Mouse (Mus musculus) CH12.LX (cell line): ENCODE measurements at regions not wholly inside any gene's neighbourhood (a gene's known extent, or its start where the extent isn't known, plus 50 kb on each side); places are given as distances from the start of the nearest gene placed in this dataset.

Source experiments
- DNase-seq: peaks from one replicate; pipeline ENCODE4 v3.0.0-alpha.2; 2013; ENCODE audit errors: extremely low read depth
- H3K27ac ChIP-seq: 2 replicates; pipeline ENCODE4 v1.5.1; 2012; ENCODE audit warnings: low read depth, mild to moderate bottlenecking, control low read depth, moderate library complexity; ENCODE audit not compliant: insufficient read depth
- H3K27me3 ChIP-seq: replicated peaks from 2 replicates; pipeline ENCODE3; 2012; ENCODE audit warnings: inconsistent platforms
- H3K36me3 ChIP-seq, 2 experiments: replicated peaks in 1 of 2; 2 replicates each; pipeline versions ENCODE3 to v1.6.1; 2012; ENCODE audit warnings: inconsistent platforms in 1 of 2, low read length in 1 of 2, mild to moderate bottlenecking in 1 of 2, mixed read lengths in 1 of 2, moderate library complexity in 1 of 2; ENCODE audit not compliant: control insufficient read depth in 1 of 2, insufficient read depth in 1 of 2
- H3K4me1 ChIP-seq, 2 experiments: 2 replicates each; pipeline ENCODE4 v1.6.1; 2012; ENCODE audit warnings: inconsistent platforms in 1 of 2, moderate library complexity in 1 of 2; ENCODE audit not compliant: insufficient read depth in 2 of 2, control insufficient read depth in 1 of 2
- H3K4me2 ChIP-seq: 2 replicates; pipeline ENCODE4 v1.6.1; 2012; ENCODE audit warnings: low read depth, mild to moderate bottlenecking, control low read depth; ENCODE audit not compliant: poor library complexity, insufficient read depth, severe bottlenecking
- H3K4me3 ChIP-seq, 3 experiments: fragments of 150-350 bp in 1 of 3; sonication (generic) in 1 of 3; replicated peaks in 1 of 3; 2 replicates each; pipeline versions ENCODE3 to v1.5.1; 2011 to 2012; ENCODE audit warnings: low read depth in 2 of 3, low read length in 2 of 3, mild to moderate bottlenecking in 2 of 3, moderate library complexity in 2 of 3, control low read depth in 1 of 3, improper control_type of control experiment in 1 of 3, inconsistent platforms in 1 of 3, mixed read lengths in 1 of 3; ENCODE audit not compliant: poor library complexity in 1 of 3
- H3K79me2 ChIP-seq: replicated peaks from 2 replicates; pipeline ENCODE4 v1.6.1; 2012; ENCODE audit warnings: mild to moderate bottlenecking, moderate library complexity; ENCODE audit not compliant: control insufficient read depth, poor library complexity, insufficient read depth, severe bottlenecking; ENCODE audit errors: extremely low read depth
- H3K9ac ChIP-seq: 2 replicates; pipeline ENCODE4 v1.6.1; 2012; ENCODE audit warnings: low read depth, mild to moderate bottlenecking, control low read depth, moderate library complexity; ENCODE audit not compliant: insufficient read depth
- H3K9me3 ChIP-seq: replicated peaks from 2 replicates; pipeline ENCODE3; 2012; ENCODE audit warnings: low read length, inconsistent platforms, mixed read lengths
- CHD1 ChIP-seq: IDR thresholded peaks from 2 replicates; pipeline ENCODE4 v1.6.1; 2012; ENCODE audit warnings: low read depth, low read length, improper control_type of control experiment, inconsistent platforms
- CHD2 ChIP-seq: IDR thresholded peaks from 2 replicates; pipeline ENCODE4 v1.6.1; 2011; ENCODE audit warnings: low read length, improper control_type of control experiment
- E2F4 ChIP-seq: IDR thresholded peaks from 2 replicates; pipeline ENCODE4 v1.6.1; 2011; ENCODE audit warnings: low read depth, low read length, improper control_type of control experiment; ENCODE audit not compliant: insufficient replicate concordance
- ELF1 ChIP-seq: IDR thresholded peaks from 2 replicates; pipeline ENCODE4 v1.6.1; 2014; ENCODE audit warnings: low read depth, mild to moderate bottlenecking, inconsistent platforms, low read length, improper control_type of control experiment
- EP300 ChIP-seq: IDR thresholded peaks from 2 replicates; pipeline ENCODE4 v1.6.1; 2011; ENCODE audit warnings: low read length, improper control_type of control experiment
- GABPA ChIP-seq: IDR thresholded peaks from 2 replicates; pipeline ENCODE4 v1.6.1; 2012; ENCODE audit warnings: low read depth, low read length, improper control_type of control experiment, inconsistent platforms; ENCODE audit not compliant: insufficient replicate concordance
- JUN ChIP-seq: IDR thresholded peaks from 2 replicates; pipeline ENCODE4 v1.6.1; 2011; ENCODE audit warnings: low read depth, mild to moderate bottlenecking, low read length, improper control_type of control experiment, moderate library complexity; ENCODE audit not compliant: insufficient read depth
- JUND ChIP-seq: conservative IDR thresholded peaks from 2 replicates; pipeline ENCODE4 v1.6.1; 2011; ENCODE audit warnings: low read depth, low read length, improper control_type of control experiment
- KAT2A ChIP-seq: IDR thresholded peaks from 2 replicates; pipeline ENCODE4 v1.6.1; 2012; ENCODE audit warnings: low read length, improper control_type of control experiment, inconsistent platforms; ENCODE audit not compliant: insufficient replicate concordance
- MAFK ChIP-seq: IDR thresholded peaks from 2 replicates; pipeline ENCODE4 v1.6.1; 2011; ENCODE audit warnings: low read length, improper control_type of control experiment; ENCODE audit not compliant: insufficient replicate concordance
- MAX ChIP-seq: IDR thresholded peaks from 2 replicates; pipeline ENCODE4 v1.6.1; 2011; ENCODE audit warnings: low read length, improper control_type of control experiment
- MAZ ChIP-seq: IDR thresholded peaks from 2 replicates; pipeline ENCODE4 v1.6.1; 2012; ENCODE audit warnings: low read depth, mild to moderate bottlenecking, inconsistent platforms, low read length, improper control_type of control experiment, moderate library complexity
- MYC ChIP-seq: IDR thresholded peaks from 2 replicates; pipeline ENCODE4 v1.6.1; 2011; ENCODE audit warnings: low read depth, mild to moderate bottlenecking, improper control_type of control experiment, low read length
- NELFE ChIP-seq: IDR thresholded peaks from 2 replicates; pipeline ENCODE4 v1.6.1; 2011; ENCODE audit warnings: low read depth, low read length, improper control_type of control experiment
- NRF1 ChIP-seq: IDR thresholded peaks from 2 replicates; pipeline ENCODE4 v1.6.1; 2014; ENCODE audit warnings: low read depth, mild to moderate bottlenecking, inconsistent platforms, low read length, improper control_type of control experiment, moderate library complexity
- POLR2AphosphoS2 ChIP-seq: IDR thresholded peaks from 2 replicates; pipeline ENCODE4 v1.6.1; 2011; ENCODE audit warnings: low read depth, low read length, improper control_type of control experiment
- RAD21 ChIP-seq: IDR thresholded peaks from 2 replicates; pipeline ENCODE4 v1.6.1; 2011; ENCODE audit warnings: low read depth, mild to moderate bottlenecking, low read length, improper control_type of control experiment, moderate library complexity
- SMC3 ChIP-seq: IDR thresholded peaks from 2 replicates; pipeline ENCODE4 v1.6.1; 2011; ENCODE audit warnings: low read depth, low read length, improper control_type of control experiment
- TCF12 ChIP-seq: IDR thresholded peaks from 2 replicates; pipeline ENCODE4 v1.6.1; 2014; ENCODE audit warnings: low read depth, mild to moderate bottlenecking, inconsistent platforms, low read length, improper control_type of control experiment
- UBTF ChIP-seq: IDR thresholded peaks from 2 replicates; pipeline ENCODE4 v1.6.1; 2012; ENCODE audit warnings: low read depth, mild to moderate bottlenecking, inconsistent platforms, low read length, improper control_type of control experiment, moderate library complexity
- USF1 ChIP-seq: IDR thresholded peaks from 2 replicates; pipeline ENCODE4 v1.6.1; 2014; ENCODE audit warnings: low read depth, mild to moderate bottlenecking, inconsistent platforms, low read length, improper control_type of control experiment
- ZC3H11A ChIP-seq: IDR thresholded peaks from 2 replicates; pipeline ENCODE4 v1.6.1; 2012; ENCODE audit warnings: low read depth, mild to moderate bottlenecking, inconsistent platforms, low read length, improper control_type of control experiment
- ZKSCAN1 ChIP-seq: IDR thresholded peaks from 2 replicates; pipeline ENCODE4 v1.6.1; 2012; ENCODE audit warnings: low read depth, inconsistent platforms, low read length, improper control_type of control experiment, borderline replicate concordance
- ZNF384 ChIP-seq: IDR thresholded peaks from 2 replicates; pipeline ENCODE4 v1.6.1; 2012; ENCODE audit warnings: low read depth, low read length, improper control_type of control experiment, inconsistent platforms
- dilution Hi-C: fragments of 300-500 bp; cut with MboI; formaldehyde crosslinking; loops from 2 replicates; pipeline ENCODE4 v1.14.3; 2020; ENCODE audit warnings: low sequenced_read_pairs; ENCODE audit not compliant: extremely low pct_unique_long_range_greater_than_20kb, extremely low pct_ligation_motif_present
- in situ Hi-C: fragments of 300-500 bp; cut with MboI; formaldehyde crosslinking; loops from 3 replicates; pipeline ENCODE4 v1.14.3; 2019; ENCODE audit warnings: low sequenced_read_pairs, low pct_ligation_motif_present, low pct_unique_long_range_greater_than_20kb, mixed read lengths

GRCm38 (mm10) chr16:76520643-76520993 is 147.0 kb upstream of the Nrip1 start:
- Histone ChIP-seq H3K4me2 (no peak overlapping the region), H3K79me2 (no peaks in the 10 kb centered on the region), H3K9me3 (peaks cover 42% of the 10 kb centered on the region), H3K4me3 (no peak overlapping the region), H3K27ac (no peak overlapping the region), H3K9ac (no peak overlapping the region), H3K27me3 (no peaks in the 10 kb centered on the region), H3K36me3 (no peaks in the 10 kb centered on the region), H3K4me1 (no peaks in the 10 kb centered on the region)
- no peak for DNase-seq
- dilution Hi-C loops (no loop called here), in situ Hi-C loops (no loop called here)
- TF ChIP-seq GABPA (no peak), MAZ (no peak), SMC3 (no peak), JUN (no peak), MAFK (no peak), UBTF (no peak), ZC3H11A (no peak), ZKSCAN1 (no peak), ELF1 (no peak), ZNF384 (no peak), USF1 (no peak), NELFE (no peak), RAD21 (no peak)

DNA sequence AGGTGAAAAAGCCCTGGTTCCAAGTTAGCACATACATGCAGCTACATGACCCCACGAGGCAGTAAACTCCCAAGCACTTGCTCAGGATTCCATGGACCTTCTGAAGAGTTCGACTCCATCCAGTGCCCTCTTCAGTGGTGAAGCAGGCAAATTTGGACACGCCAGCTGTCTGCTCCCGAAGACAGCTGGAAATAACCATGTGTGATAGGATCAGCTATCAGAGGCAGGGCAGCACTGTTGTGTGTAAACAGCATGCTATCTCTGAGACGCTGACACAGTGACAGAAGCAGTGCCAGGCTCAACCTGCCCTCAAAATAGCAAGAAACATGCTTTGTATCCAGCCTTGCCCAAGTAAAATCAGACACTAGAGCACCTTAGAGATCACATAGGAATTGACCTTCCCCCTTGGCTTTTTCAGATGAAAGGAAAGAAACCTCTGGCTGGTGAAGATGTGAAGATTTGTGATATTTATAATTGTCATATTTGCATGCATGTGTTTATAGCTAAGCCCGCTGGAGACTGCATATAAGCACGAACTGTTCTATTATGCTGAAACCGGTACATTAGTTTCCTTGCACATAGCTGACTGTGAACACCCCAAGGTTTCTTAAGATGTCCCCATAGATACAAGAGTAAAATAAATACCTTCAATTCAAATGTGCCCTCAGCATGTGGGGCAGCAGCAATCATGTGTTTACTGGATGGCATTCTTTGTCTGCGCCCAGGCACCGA is 146.4 kb upstream of the Nrip1 start:
- in situ Hi-C loops: no loop called here
- dilution Hi-C loops: no loop called here
- no peak overlapping the region for H3K9ac ChIP-seq
- H3K79me2 ChIP-seq: no peaks in the 10 kb centered on the region
- H3K4me3 ChIP-seq: no peak overlapping the region
- no peak for DNase-seq
- no peaks in the 10 kb centered on the region for H3K36me3 ChIP-seq
- no peaks in the 10 kb centered on the region for H3K27me3 ChIP-seq
- H3K4me1 ChIP-seq: no peaks in the 10 kb centered on the region
- TF ChIP-seq NRF1 (no peak), GABPA (no peak), NELFE (no peak), E2F4 (no peak), JUND (no peak), CHD2 (no peak), EP300 (no peak), MAX (no peak), POLR2AphosphoS2 (no peak), TCF12 (no peak), MYC (no peak), KAT2A (no peak), CHD1 (no peak)
- no peak overlapping the region for H3K27ac ChIP-seq
- H3K9me3 ChIP-seq: peaks cover 38% of the 10 kb centered on the region
- H3K4me2 ChIP-seq: no peak overlapping the region
